Mouse (Mus musculus) testis, postnatal 14 days (tissue): ENCODE results near the gene Piwil4.

ENCODE experiments used
- DNase-seq: peaks from one replicate; pipeline ENCODE4 v3.0.0; 2021; ENCODE audit warnings: low spot score

Gene Piwil4

GRCm38 (mm10) chr9:14740151-14740924 lies at the start of gene Piwil4:
TSS of gene Piwil4 (minus strand) at chr9:14740733.
- no peak for DNase-seq

DNA sequence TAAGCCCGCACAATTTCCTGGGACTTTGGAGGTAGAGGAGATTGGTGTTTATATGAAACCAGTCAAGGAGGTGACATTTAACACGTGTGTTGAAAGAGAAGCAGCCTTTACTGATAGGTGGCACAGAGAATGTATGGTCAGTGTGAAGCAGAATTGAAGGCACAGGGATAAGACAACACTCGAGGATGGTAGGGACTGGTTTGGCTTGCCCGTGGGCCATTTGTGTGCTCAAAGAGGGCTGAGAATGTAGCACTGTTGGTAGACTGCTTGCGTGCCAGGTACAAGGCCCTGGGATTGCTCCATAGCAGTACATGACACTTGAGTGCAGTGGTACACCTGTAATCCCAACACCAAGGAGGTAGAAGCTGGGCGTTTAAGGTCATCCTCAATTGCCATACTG lies 46.8 kb upstream of the Piwil4 start:
- DNase-seq: no peak

GRCm38 (mm10) chr9:14784039-14785002 lies 43.8 kb upstream of the Piwil4 start, which contains the start of the genes Mre11a and Ankrd49:
TSS of gene Mre11a (plus strand) at chr9:14784654.
TSS of gene Ankrd49 (minus strand) at chr9:14784856.
- DNase-seq: peak; percentile 96

GRCm38 (mm10) chr9:14778341-14778740 lies 37.8 kb upstream of the Piwil4 start:
- DNase-seq: no peak

GRCm38 (mm10) chr9:14773813-14774212 lies 33.3 kb upstream of the Piwil4 start:
- DNase-seq: no peak

GRCm38 (mm10) chr9:14772074-14772473 lies 31.5 kb upstream of the Piwil4 start:
- no peak for DNase-seq

GRCm38 (mm10) chr9:14770803-14771471 lies 30.4 kb upstream of the Piwil4 start, which contains the start of gene 1700012B09Rik:
TSS of gene 1700012B09Rik (minus strand) at chr9:14771030.
- peak; percentile 41 for DNase-seq

DNA sequence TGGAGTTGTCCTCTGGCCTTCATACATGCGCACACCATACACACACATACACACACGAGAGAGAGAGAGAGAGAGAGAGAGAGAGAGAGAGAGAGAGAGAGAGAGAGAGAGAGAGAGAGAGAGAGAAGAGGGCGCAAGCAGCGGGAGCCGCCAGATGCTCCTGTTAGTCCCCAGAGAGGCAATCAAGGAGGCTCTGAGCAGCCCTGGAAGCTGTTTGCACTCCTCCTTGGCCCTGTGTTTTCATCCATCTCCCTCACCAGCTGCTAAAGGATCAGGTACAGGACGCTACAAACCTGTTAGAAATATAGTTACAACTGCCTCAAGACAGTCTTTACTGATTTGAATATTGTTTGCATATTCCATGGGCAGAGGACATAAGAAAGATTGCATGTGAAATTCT lies 29.3 kb upstream of the Piwil4 start:
- DNase-seq: no peak

- no peak for DNase-seq
Measured at GRCm38 (mm10) chr9:14764765-14765164, 24.2 kb upstream of the Piwil4 start.

DNA sequence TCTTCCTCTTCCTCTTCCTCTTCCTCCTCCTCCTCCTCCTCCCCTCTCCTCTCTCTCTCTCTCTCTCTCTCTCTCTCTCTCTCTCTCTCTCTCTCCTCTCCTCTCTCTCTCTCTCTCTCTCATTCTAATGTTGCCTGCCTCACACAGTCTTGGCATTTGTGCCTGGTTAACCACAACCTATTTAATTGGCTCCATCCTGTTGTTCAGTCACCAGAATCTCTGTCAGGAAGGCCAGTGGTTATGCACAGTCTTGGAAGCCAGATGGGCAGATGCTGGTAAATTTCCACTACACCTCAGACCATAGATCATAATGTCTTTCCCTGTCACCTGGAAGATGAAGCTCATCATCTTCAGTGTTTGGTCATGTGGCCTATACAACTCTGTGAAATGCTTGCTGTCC lies 18.7 kb upstream of the Piwil4 start:
- no peak for DNase-seq

GRCm38 (mm10) chr9:14758590-14758989 lies 18.1 kb upstream of the Piwil4 start:
- DNase-seq: no peak

- no peak for DNase-seq
Measured at GRCm38 (mm10) chr9:14754469-14754868, 13.9 kb upstream of the Piwil4 start.

GRCm38 (mm10) chr9:14753947-14754346 lies 13.4 kb upstream of the Piwil4 start:
- DNase-seq: no peak

- DNase-seq: peak; percentile 54
Measured at GRCm38 (mm10) chr9:14752001-14752522, 11.5 kb upstream of the Piwil4 start, which contains the start of gene Fut4. TSS of gene Fut4 (minus strand) at chr9:14752393.

- DNase-seq: no peak
Measured at GRCm38 (mm10) chr9:14751503-14752000, 11.0 kb upstream of the Piwil4 start.

- DNase-seq: no peak
Measured at GRCm38 (mm10) chr9:14750901-14751502, 10.5 kb upstream of the Piwil4 start.

- DNase-seq: no peak
Measured at GRCm38 (mm10) chr9:14739498-14740150, 909 bp downstream of the Piwil4 start.

DNA sequence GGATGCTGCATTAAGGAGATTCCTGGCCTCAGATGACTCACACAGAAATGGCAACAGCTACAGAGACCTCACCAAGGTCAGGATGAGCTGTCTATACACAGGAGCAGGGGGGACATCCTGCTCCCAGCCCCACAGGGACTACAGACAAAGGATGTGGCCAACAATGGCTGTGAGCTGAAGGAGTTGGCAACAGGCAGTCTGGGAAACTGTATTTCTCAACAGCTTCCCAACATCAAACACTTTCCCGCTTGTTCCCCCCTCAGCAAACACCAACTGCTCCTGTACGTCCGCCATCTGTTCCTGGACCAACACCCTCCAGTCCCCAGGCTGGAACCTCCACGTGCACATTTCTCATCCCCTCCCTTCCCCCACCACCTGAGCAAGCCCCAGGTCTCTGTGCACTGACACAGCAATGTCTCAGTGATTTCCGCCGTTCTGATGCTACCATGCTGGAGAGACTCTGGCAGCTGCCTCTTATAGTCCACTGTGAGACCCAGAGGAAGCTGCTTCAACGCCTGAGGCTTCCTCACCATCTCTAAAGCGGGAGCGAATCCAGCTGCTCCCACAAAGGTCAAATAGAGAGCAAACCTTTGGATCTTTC lies 9.5 kb downstream of the Piwil4 start:
- DNase-seq: no peak

DNA sequence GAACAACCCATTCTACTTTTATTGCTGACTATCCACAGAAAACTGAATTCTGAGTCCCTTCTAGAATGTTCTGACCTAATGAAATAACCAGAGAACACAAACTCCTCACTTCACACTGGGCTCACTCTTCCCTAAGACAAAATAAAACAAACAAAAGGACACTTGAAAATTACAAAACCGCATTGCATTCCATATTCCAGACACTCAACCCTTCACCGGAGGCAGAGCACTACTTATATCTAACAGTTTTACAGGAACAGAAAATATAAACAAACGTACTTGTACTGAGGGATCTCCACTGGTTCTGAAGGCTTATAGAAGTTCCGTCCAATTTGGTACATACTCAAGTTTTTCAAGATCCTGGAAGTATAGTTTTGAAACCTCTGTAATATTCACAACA lies 12.2 kb downstream of the Piwil4 start:
- no peak for DNase-seq

DNA sequence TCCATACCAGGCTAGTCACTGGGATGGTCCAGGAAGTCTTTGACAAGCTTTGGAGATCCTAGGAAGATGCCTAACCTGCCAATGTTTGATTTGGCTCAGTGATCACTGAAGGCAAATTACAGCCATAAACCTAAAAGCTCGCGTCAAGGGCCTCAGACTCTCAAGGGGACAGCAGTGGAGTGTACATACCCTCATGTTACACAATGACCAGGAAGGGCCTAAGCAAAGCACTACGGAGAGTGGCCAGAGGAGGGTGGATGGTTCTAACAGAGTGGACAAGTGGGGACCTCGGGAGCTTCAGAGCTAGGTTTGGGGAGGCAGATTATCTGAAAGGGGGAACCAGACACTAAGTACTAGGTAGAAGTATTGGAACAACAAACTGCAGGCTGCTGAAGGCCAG lies 13.9 kb downstream of the Piwil4 start:
- DNase-seq: no peak
